Mouse (Mus musculus) inflammation-experienced regulatory T-cells (primary cell): ENCODE data around the gene Bhlha15. TPM values are rescaled to one million over a fixed set of nuclear protein-coding genes. Genes with fewer than 3 reads are reported as not detected.

Source experiments
- polyA plus RNA-seq, 2 experiments: library from polyadenylated mRNA; unstranded; fragments of 100-300 nt; shearing (Covaris generic); gene quantifications; one replicate each; pipeline ENCODE4 v1.2.1; 2017

The Bhlha15 gene
- 1 to 10 TPM in 1 of 2 experiments, not detected in 1; 4.2 TPM for polyA plus RNA-seq

GRCm38 (mm10) chr5:144189950-144190583, at the start of gene Bhlha15:
TSS of gene Bhlha15 (plus strand) at chr5:144190286.

DNA sequence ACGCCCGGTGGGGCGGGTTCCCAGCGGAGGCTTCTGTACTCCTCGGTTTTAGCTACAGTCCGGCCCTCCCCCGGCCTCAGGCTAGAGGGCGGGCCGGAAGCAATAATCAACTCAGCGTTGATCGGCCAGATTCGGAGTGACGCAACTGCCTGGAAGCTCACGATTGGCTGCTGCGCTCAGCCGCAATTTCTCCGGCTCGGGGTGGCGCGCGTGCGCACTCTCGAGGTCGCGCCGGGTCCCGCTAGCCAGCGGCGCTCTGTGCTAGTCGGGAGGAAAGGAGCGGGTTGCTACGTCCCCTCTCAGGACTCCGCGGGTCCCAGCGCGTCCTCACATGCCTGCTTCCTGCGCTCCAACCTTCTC, 33.4 kb downstream of the Bhlha15 start, which contains the start of gene Tecpr1:
Gene Tecpr1 (minus strand): TSS at position 113 of the 360 bp plus-strand sequence.

Other genes starting within 250 kb of the Bhlha15 start
- 10 to 100 TPM; 62.8 to 71.5 TPM for gene Ccz1, start 175.4 kb upstream of the Bhlha15 start, polyA plus RNA-seq
- gene Ocm, start 163.6 kb upstream of the Bhlha15 start, polyA plus RNA-seq, result not detected
- gene Lmtk2, start 89.8 kb upstream of the Bhlha15 start, polyA plus RNA-seq, result 10 to 100 TPM; 14.7 to 15.2 TPM
- gene Tecpr1, start 33.3 kb downstream of the Bhlha15 start, polyA plus RNA-seq, result 100 to 1,000 TPM; 147 to 229 TPM
- gene Bri3, start 54.2 kb downstream of the Bhlha15 start, polyA plus RNA-seq, result 1 to 10 TPM; 5.5 to 6.3 TPM
- gene Baiap2l1, start 167.8 kb downstream of the Bhlha15 start, polyA plus RNA-seq, result under 1 TPM; 0.68 to 0.82 TPM